ENCODE assay signal across 21 mouse cellular contexts in the genomic region with DNA sequence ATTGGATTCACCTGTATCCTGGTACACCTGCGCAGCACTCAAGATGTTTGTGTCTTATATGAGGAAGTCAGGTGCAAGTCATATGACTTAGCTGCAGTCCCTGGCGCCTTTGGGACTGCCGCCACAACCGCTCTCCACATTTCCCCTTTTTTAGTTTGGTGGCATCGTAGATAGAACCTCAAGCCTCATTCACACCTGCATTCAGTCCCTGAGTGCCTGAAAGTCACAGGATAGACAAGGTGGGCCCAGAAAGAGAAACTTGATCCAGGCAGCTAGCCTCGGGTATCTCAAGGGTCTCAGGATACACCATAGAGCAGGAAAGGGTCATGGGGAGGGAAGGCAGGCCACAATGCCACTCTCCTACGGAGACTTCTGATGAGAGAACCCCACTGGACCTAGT. TPM values are rescaled to one million over a fixed set of nuclear protein-coding genes. Genes with fewer than 3 reads are reported as not detected.
"Had no signal": no experiment of that assay in that cellular context is flagged by ENCODE, and none has a peak within 500 bp of the region (broad histone marks: within the 10 kb centered on the region; RNA-seq: fewer than 3 reads in every experiment).

No protein-coding gene starts in this region.

RNA-seq across cellular contexts. Expression of gene Gm9936, which starts 23.8 kb away (rescaled TPM):
- total RNA-seq: megakaryocyte progenitor cell, adult 5-6 weeks; megakaryocyte-erythroid progenitor cell, adult 5-6 weeks had no signal
- polyA plus RNA-seq: liver, embryonic 14.5 days; lung, adult 2 months; lung, embryonic 15.5 days; lung, postnatal 0 days; macrophage; small intestine, adult 2 months; testis, adult 2 months; thymus, adult 2 months had no signal

RNA-seq across cellular contexts. Expression of gene 4930519G04Rik, which starts 28.9 kb away (rescaled TPM):
- total RNA-seq: megakaryocyte-erythroid progenitor cell, adult 5-6 weeks had no signal
- polyA plus RNA-seq: liver, embryonic 14.5 days; liver, embryonic 16.5 days; lung, adult 2 months; lung, embryonic 15.5 days; lung, postnatal 0 days; macrophage; midbrain, embryonic 10.5 days; midbrain, embryonic 12.5 days; midbrain, embryonic 14.5 days; midbrain, embryonic 16.5 days; myocyte; neural tube, embryonic 11.5 days; neural tube, embryonic 13.5 days; neural tube, embryonic 15.5 days; small intestine, adult 2 months; stomach, embryonic 15.5 days; stomach, postnatal 0 days; thymus, adult 2 months had no signal

RNA-seq across cellular contexts. Expression of gene Oasl1, which starts 40.7 kb away (rescaled TPM):
- polyA plus RNA-seq: midbrain, embryonic 10.5 days; midbrain, embryonic 16.5 days had no signal
